Mouse (Mus musculus) heart, embryonic 13.5 days (tissue): ENCODE measurements at regions not wholly inside any gene's neighbourhood (a gene's known extent, or its start where the extent isn't known, plus 50 kb on each side); places are given as distances from the start of the nearest gene placed in this dataset.
"Not testable (repeated sequence)": the region's sequence is repeated elsewhere in the genome, so short reads cannot be mapped to it uniquely, and the experiment has no call there.

Experiments
- ATAC-seq: fragments of 200-750 bp; cut with Nextera tagmentation; 2 replicates; pipeline ENCODE4 v1.8.0; 2017; ENCODE audit warnings: moderate TSS enrichment; ENCODE audit not compliant: insufficient number of reproducible peaks, low FRiP score, low TSS enrichment; ENCODE audit errors: extremely low read depth
- H3K27ac ChIP-seq: fragments of 300-500 bp; sonication (generic); replicated peaks from 2 replicates; pipeline ENCODE4 v1.5.1; 2015; ENCODE audit warnings: moderate library complexity, mild to moderate bottlenecking, inconsistent platforms
- H3K27me3 ChIP-seq: fragments of 300-500 bp; sonication (generic); replicated peaks from 2 replicates; pipeline ENCODE4 v1.6.1; 2015; ENCODE audit warnings: mild to moderate bottlenecking, inconsistent platforms
- H3K36me3 ChIP-seq: fragments of 300-500 bp; sonication (generic); 2 replicates; pipeline ENCODE4 v1.6.1; 2015; ENCODE audit warnings: mild to moderate bottlenecking, inconsistent platforms
- H3K4me1 ChIP-seq: fragments of 300-500 bp; sonication (generic); 2 replicates; pipeline ENCODE4 v1.6.1; 2015; ENCODE audit warnings: inconsistent platforms
- H3K4me2 ChIP-seq: fragments of 300-500 bp; sonication (generic); 2 replicates; pipeline ENCODE4 v1.6.1; 2015; ENCODE audit warnings: inconsistent platforms, mild to moderate bottlenecking, moderate library complexity
- H3K4me3 ChIP-seq: fragments of 300-500 bp; sonication (generic); 2 replicates; pipeline ENCODE4 v1.5.1; 2015; ENCODE audit warnings: moderate library complexity, mild to moderate bottlenecking, inconsistent platforms
- H3K9ac ChIP-seq: fragments of 300-500 bp; sonication (generic); 2 replicates; pipeline ENCODE4 v1.6.1; 2015; ENCODE audit warnings: inconsistent platforms, mild to moderate bottlenecking, moderate library complexity
- H3K9me3 ChIP-seq: fragments of 300-500 bp; sonication (generic); 2 replicates; pipeline ENCODE4 v1.6.1; 2016; ENCODE audit warnings: inconsistent platforms
- WGBS: fragments of 180-500 bp; shearing (Covaris S2); methylation state at CpG from one replicate; pipeline ENCODE4 v1.1.7; 2015; ENCODE audit warnings: mixed read lengths; 5-methylcytosine and 5-hydroxymethylcytosine counted together

DNA sequence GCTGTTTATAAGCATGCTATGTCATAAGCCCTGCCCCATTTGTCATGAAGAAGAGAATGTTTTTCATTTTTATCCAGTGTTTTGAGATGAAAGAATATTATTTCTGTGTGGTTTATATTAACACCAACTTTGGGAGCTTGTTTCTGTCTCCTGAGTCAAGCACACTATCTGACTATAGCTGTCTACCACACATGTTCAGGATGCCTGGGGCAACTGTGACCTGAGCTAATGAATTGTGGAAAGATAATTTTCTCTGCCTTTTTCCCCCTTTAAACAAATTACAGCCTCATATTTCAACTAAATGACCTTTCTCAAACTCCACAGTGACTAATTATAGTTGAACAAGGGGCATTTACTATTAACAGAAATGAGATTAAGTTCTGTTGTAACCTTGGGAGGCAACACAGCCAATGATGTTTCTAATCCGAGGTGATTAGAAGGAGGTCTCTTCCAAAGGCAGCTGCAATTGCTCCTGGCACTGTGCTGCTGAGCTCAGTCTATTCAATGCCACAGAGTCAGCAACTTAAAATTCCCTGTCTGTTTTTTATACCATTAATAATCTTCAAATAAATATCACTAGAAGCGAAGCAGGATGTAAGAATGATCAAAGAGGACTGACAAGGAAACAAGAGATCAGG lies 1168.6 kb downstream of the Galc start:
- no peak overlapping the region for H3K27ac ChIP-seq
- no peaks in the 10 kb centered on the region for H3K9me3 ChIP-seq
- no peaks in the 10 kb centered on the region for H3K36me3 ChIP-seq
- no peaks in the 10 kb centered on the region for H3K27me3 ChIP-seq
- no peak for ATAC-seq
- H3K4me3 ChIP-seq = no peak overlapping the region
- WGBS = 46% methylated on average over 2 of the region's 2 CpGs
- H3K4me2 ChIP-seq = no peak overlapping the region
- no peaks in the 10 kb centered on the region for H3K4me1 ChIP-seq
- H3K9ac ChIP-seq = no peak overlapping the region

- not testable (repeated sequence) for H3K36me3 ChIP-seq
These were observed 1197.8 kb downstream of the Galc start for GRCm38 (mm10) chr12:97061352-97061895.

DNA sequence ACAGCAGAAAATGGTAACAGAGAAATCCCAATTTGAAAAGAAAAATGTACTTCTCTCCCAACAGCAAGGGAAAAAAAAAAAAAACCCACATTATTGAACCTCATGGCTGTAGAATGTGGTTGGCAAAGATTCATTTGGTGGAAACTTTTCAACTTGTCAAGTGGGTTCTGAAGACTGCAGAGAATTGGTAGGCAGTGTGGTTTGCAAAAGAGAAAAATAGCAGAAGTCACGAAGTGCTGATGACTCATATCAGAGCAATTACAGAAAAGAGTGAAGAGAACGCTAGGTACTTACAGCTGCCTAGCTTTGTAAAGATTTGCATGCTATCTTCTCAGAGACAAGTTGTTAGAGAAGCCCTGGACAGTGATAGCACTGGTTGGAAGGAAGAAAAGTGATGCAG lies 1211.6 kb downstream of the Galc start:
- no peaks in the 10 kb centered on the region for H3K27me3 ChIP-seq
- no peaks in the 10 kb centered on the region; the same call in 1 of the 2 replicates for H3K4me1 ChIP-seq
- WGBS = 30% methylated on average over 2 of the region's 2 CpGs
- H3K4me2 ChIP-seq = no peak overlapping the region
- H3K9me3 ChIP-seq = 0 out of 2 replicates have a peak, but pooled peaks cover 6% of the 10 kb centered on the region
- no peaks in the 10 kb centered on the region for H3K36me3 ChIP-seq
- no peak overlapping the region for H3K4me3 ChIP-seq
- no peak overlapping the region for H3K9ac ChIP-seq
- no peak for ATAC-seq
- no peak overlapping the region for H3K27ac ChIP-seq

More at GRCm38 (mm10) chr12:97061352-97061895, 1197.8 kb downstream of the Galc start:
- WGBS = 71% methylated on average over 13 of the region's 13 CpGs
- H3K4me3 ChIP-seq, H3K4me2 ChIP-seq, H3K9ac ChIP-seq, H3K27me3 ChIP-seq, H3K27ac ChIP-seq, H3K4me1 ChIP-seq, H3K9me3 ChIP-seq: not testable (repeated sequence)
- peak; percentile 100 for ATAC-seq
